Mouse (Mus musculus): ENCODE measurements around the gene Fgfr2.

- no peak for TF ChIP-seq CTCF (IDR thresholded peaks at IDR 0.05; ENCODE audit: low read depth)
- no peak for TF ChIP-seq EP300 (IDR thresholded peaks at IDR 0.05; ENCODE audit: low read depth)
These were observed 2294.7 kb downstream of the Fgfr2 start for GRCm38 (mm10) chr7:130828475-130828874.

All from liver, postnatal 0 days (tissue).